Mouse (Mus musculus) kidney, adult 2 months (tissue): ENCODE measurements around the gene Mtfr1l. TPM values are rescaled to one million over a fixed set of nuclear protein-coding genes. Genes with fewer than 3 reads are reported as not detected.

Experiments
- DNase-seq: peaks from one replicate; pipeline ENCODE4 v3.0.0; 2021
- H3K27ac ChIP-seq: fragments of 200-500 bp; 2 replicates; pipeline ENCODE4 v1.5.1; 2012; ENCODE audit warnings: low read depth, low read length, control low read depth, inconsistent platforms; ENCODE audit not compliant: insufficient read depth
- H3K27me3 ChIP-seq: fragments of 200-500 bp; replicated peaks from 2 replicates; pipeline ENCODE4 v1.6.1; 2012; ENCODE audit warnings: mild to moderate bottlenecking, moderate library complexity, low read length, inconsistent platforms; ENCODE audit not compliant: control insufficient read depth, insufficient read depth
- H3K36me3 ChIP-seq: fragments of 200-500 bp; 2 replicates; pipeline ENCODE4 v1.6.1; 2012; ENCODE audit warnings: mild to moderate bottlenecking, moderate library complexity, low read length, inconsistent platforms; ENCODE audit not compliant: control insufficient read depth, insufficient read depth
- H3K4me1 ChIP-seq: fragments of 200-500 bp; 2 replicates; pipeline ENCODE4 v1.6.1; 2011; ENCODE audit warnings: low read length; ENCODE audit not compliant: control insufficient read depth, insufficient read depth
- H3K4me3 ChIP-seq: fragments of 200-500 bp; 2 replicates; pipeline ENCODE4 v1.5.1; 2011; ENCODE audit warnings: mild to moderate bottlenecking, low read depth, low read length, control low read depth; ENCODE audit not compliant: insufficient read depth
- CTCF ChIP-seq: fragments of 200-500 bp; conservative IDR thresholded peaks from 2 replicates; pipeline ENCODE4 v1.5.1; 2011; ENCODE audit warnings: low read depth, mild to moderate bottlenecking, control low read depth, low read length, moderate library complexity, mixed read lengths; ENCODE audit not compliant: insufficient read depth, insufficient read length
- POLR2A ChIP-seq: fragments of 200-500 bp; IDR thresholded peaks from one replicate; pipeline ENCODE4 v1.6.1; 2011; ENCODE audit warnings: low read depth, low read length, control low read depth
- WGBS: fragments of 180-500 bp; shearing (Covaris S2); methylation state at CpG from one replicate; pipeline ENCODE4 v1.1.7; 2018; 5-methylcytosine and 5-hydroxymethylcytosine counted together
- polyA plus RNA-seq: library from polyadenylated mRNA; depleted of rRNA; stranded (reverse); fragments of >200 nt; gene quantifications from 2 replicates; pipeline ENCODE4 v1.2.3, GENCODE M21; 2012

Mtfr1l gene
- polyA plus RNA-seq, 1 experiment: 133 TPM

DNA sequence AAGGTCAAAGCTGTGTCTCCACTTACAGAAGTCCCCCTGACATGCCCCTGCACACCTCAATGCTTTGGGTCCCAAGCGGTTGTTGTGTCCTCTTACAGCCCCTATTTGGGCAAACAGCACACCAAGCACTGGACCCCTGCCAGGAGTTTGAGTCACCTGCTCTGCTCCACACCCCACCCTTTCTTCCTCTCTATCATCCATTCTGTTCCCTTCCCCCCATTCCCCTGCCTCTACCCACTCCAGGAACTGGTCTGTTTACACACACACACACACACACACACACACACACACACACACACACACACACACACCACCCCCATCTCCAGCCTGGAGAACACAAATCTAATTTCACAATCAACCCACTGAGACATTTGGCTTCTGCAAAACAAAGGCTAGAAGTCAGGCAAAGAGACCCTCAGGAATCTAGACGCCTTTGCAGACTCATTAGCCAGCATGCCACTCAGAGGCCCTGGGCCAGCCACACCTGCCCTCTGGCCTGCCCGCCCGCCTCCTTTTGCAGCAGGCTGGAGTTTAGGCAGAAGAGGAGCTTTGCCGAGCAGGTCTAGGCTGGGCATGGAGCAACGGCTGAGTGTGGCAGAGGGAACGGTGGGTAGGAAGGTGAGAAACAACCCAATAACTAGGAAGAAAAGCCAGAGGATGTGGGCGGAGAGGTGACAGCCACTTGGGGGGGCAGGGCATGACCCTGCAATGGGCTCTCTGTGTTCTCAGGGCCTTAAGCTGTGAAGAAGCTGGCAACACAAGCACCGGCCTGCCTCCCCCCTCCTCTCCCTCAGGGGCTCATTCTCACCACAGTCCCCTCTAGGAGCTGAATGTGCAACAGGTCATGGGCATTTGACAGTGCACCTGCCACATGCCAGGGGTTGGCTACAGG is 11.9 kb upstream of the Mtfr1l start:
- H3K27ac ChIP-seq: no peak overlapping the region
- H3K36me3 ChIP-seq: no peaks in the 10 kb centered on the region
- no peak overlapping the region for H3K4me3 ChIP-seq
- TF ChIP-seq CTCF: no peak
- 70% methylated on average over 9 of the region's 9 CpGs for WGBS
- no peaks in the 10 kb centered on the region for H3K27me3 ChIP-seq
- DNase-seq: no peak
- H3K4me1 ChIP-seq: no peaks in the 10 kb centered on the region

DNA sequence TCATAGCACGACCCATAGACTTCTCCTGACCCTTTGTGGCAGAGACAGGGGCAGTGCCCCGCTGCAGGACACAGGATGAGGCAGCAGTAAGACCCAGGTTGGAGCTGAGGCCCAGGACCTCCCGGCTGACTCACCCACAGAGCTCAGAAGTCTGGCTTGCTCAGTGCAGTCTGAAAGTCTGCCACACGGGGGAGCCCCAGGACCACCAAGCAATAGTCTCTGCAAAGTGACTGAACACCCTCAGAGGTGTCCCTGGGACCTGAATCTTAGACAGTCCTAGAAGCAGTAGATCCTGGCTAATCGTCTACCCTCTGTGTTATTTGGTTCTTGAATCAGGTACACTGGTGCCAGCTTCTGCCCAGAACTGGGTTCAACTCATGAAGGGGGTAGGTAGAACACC is 8.1 kb upstream of the Mtfr1l start:
- WGBS: 4% methylated on average over 5 of the region's 5 CpGs
- H3K27ac ChIP-seq: no peak overlapping the region
- no peaks in the 10 kb centered on the region for H3K36me3 ChIP-seq
- no peaks in the 10 kb centered on the region for H3K27me3 ChIP-seq
- no peaks in the 10 kb centered on the region for H3K4me1 ChIP-seq
- DNase-seq: peak; percentile 93
- peak; percentile 97 for TF ChIP-seq CTCF
- no peak for TF ChIP-seq POLR2A
- H3K4me3 ChIP-seq: no peak overlapping the region

DNA sequence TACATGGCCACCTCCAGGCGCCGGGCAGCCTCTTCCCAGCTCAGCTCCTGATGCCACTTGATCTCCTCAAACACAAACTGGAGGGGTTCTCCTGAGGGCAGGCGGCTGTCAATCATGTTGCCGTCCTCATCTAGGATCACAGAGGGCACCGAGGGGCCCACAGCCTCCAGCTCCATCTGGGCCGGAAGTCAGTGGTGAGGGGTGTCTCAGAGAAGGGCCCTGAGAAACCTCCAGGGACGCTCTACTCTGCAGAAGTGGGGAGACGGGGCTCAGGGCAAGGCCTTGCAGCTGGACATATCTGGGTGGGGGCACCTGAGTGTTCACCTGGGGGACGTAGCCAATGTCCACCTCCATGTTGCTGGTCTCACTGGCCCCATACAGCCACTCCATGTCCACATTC is 7.5 kb upstream of the Mtfr1l start:
- H3K27ac ChIP-seq: no peak overlapping the region
- WGBS: 94% methylated on average over 9 of the region's 9 CpGs
- no peaks in the 10 kb centered on the region for H3K36me3 ChIP-seq

DNA sequence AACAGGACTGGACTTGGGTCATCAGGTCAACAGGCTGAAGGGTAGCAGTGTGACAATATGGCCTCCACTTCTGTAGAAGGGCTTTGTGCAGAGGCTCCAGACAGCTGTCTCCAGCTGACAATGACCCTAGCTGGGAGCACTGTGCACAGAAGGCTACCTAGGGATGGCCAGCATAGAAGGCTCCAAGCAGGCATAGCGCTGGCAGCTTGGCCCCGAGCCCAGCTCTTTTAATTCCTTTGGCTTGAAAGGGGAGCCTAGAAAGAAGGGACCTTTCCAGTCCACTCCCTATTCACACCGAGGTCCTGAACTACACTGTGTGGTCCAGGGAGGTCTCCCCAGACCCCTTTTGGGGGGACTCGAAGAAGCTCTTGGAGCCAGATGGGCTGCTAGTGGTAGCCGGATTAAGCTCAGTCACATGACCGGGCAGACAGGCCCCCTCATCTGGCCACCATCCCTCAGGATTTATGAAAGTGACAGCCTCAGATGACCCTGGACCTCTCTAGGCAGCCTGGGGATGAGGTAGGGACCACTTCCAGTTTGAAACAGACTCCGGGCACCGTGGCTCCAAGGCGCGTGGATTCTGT is 3.9 kb upstream of the Mtfr1l start:
- no peaks in the 10 kb centered on the region for H3K36me3 ChIP-seq
- H3K4me3 ChIP-seq: no peak overlapping the region
- H3K27me3 ChIP-seq: no peaks in the 10 kb centered on the region
- H3K27ac ChIP-seq: no peak overlapping the region
- TF ChIP-seq CTCF (no peak), POLR2A (no peak)
- no peaks in the 10 kb centered on the region; the same call in 1 of the 2 replicates for H3K4me1 ChIP-seq
- no peak for DNase-seq
- WGBS: 82% methylated on average over 10 of the region's 10 CpGs

More for the DNA sequence above, 7.5 kb upstream of the Mtfr1l start:
- no peaks in the 10 kb centered on the region for H3K27me3 ChIP-seq
- no peaks in the 10 kb centered on the region for H3K4me1 ChIP-seq
- no peak for DNase-seq
- TF ChIP-seq POLR2A (no peak), CTCF (no peak)
- no peak overlapping the region for H3K4me3 ChIP-seq

DNA sequence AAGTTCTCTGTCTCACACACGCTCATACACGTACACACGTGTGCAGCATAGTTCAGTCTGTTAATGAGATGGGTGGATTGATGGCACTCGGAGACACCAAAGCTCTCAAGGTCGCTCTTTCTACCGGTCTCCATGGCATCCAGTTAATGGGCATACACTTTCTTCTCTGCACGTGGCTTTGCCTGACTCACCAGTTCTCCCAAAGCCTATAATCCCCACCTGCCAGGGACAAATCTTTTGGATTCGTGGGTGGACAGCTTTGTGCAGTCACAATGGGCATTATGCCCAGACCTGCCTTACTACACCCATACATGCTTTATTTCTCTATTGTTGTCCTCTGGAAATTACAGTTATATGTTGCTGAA is 582 bp upstream of the Mtfr1l start:
- Histone ChIP-seq H3K36me3 (no peaks in the 10 kb centered on the region), H3K27ac (peak overlapping the region; percentile 66; the same call in 1 of the 2 replicates), H3K4me1 (peaks cover 5% of the 10 kb centered on the region; the same call in 1 of the 2 replicates), H3K27me3 (no peaks in the 10 kb centered on the region), H3K4me3 (peak overlapping the region; percentile 61)
- peak; percentile 31 for DNase-seq
- TF ChIP-seq CTCF: no peak
- TF ChIP-seq POLR2A: no peak
- under 1% methylated on average over 8 of the region's 8 CpGs for WGBS

DNA sequence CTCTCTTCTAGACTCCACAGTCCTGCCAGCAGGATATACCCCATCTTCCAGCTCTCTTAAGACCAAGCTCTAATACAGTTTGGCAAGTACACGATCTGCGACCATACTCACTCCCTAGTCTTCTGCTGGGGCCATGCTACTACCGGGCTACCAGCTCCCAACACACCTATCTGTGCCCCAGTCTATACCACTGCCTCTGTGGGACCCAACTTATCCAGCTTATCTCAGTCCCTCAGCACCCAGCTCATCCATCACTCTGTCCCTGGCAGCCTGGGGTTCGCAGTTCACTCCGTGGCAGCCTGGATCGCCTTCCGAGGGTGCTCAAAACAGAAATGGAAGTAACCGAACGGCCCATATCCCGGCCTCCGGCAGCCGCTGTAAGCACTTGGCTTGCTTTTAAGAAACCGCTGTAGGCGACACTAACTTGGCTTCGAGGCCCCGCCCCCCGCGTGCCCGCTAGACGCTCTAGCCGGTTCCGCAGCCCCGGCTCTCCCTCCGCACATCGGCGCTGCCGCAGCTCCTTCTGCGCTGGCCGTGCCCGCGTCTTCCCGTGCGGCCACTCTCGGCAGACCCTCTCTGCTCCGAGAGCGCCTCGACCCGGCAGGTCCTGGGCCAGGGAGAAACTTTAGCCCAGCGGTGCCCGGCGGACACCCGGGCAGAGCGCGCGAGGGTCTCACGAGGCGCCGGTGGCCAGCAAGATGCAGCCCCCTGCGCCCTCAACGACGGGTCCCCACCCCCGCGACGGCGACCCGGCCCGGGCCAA is 882 bp downstream of the Mtfr1l start:
- peak; percentile 81 for DNase-seq
- Histone ChIP-seq H3K4me3 (peak overlapping the region; percentile 94), H3K27me3 (no peaks in the 10 kb centered on the region), H3K27ac (peak overlapping the region; percentile 87), H3K36me3 (0 out of 2 replicates have a peak, but pooled peaks cover under 1% of the 10 kb centered on the region), H3K4me1 (peaks cover 5% of the 10 kb centered on the region; the same call in 1 of the 2 replicates)
- no peak for TF ChIP-seq CTCF
- no peak for TF ChIP-seq POLR2A
- 1% methylated on average over 57 of the region's 57 CpGs for WGBS
